Mouse (Mus musculus) liver, adult 2 months (tissue): ENCODE data around the gene Med24. TPM values are rescaled to one million over a fixed set of nuclear protein-coding genes. Genes with fewer than 3 reads are reported as not detected.

Experiments
- DNase-seq: peaks from one replicate; pipeline ENCODE4 v3.0.0-alpha.2; 2011; ENCODE audit warnings: low read depth, low spot score; ENCODE audit errors: extremely low read depth
- H3K27ac ChIP-seq: fragments of 200-500 bp; replicated peaks from 2 replicates; pipeline ENCODE4 v1.5.1; 2012; ENCODE audit warnings: low read depth, mild to moderate bottlenecking, control low read depth, inconsistent platforms, low read length; ENCODE audit not compliant: insufficient read depth
- H3K27me3 ChIP-seq: fragments of 200-500 bp; 2 replicates; pipeline ENCODE4 v1.6.1; 2012; ENCODE audit warnings: mild to moderate bottlenecking, moderate library complexity, low read length, inconsistent platforms; ENCODE audit not compliant: control insufficient read depth, insufficient read depth
- H3K36me3 ChIP-seq: fragments of 200-500 bp; 2 replicates; pipeline ENCODE4 v1.6.1; 2012; ENCODE audit warnings: low read length, inconsistent platforms; ENCODE audit not compliant: control insufficient read depth, insufficient read depth
- H3K4me1 ChIP-seq: fragments of 200-500 bp; 2 replicates; pipeline ENCODE4 v1.6.1; 2011; ENCODE audit warnings: low read length; ENCODE audit not compliant: control insufficient read depth, insufficient read depth
- H3K4me3 ChIP-seq: fragments of 200-500 bp; 2 replicates; pipeline ENCODE4 v1.5.1; 2011; ENCODE audit warnings: low read depth, mild to moderate bottlenecking, control low read depth, low read length, moderate library complexity; ENCODE audit not compliant: insufficient read depth
- H3K79me2 ChIP-seq: fragments of 200-500 bp; 2 replicates; pipeline ENCODE4 v1.6.1; 2012; ENCODE audit warnings: inconsistent platforms, mild to moderate bottlenecking, low read length, moderate library complexity; ENCODE audit not compliant: control insufficient read depth, insufficient read depth
- H3K9ac ChIP-seq: fragments of 200-500 bp; 2 replicates; pipeline ENCODE4 v1.6.1; 2012; ENCODE audit warnings: low read depth, mild to moderate bottlenecking, control low read depth, inconsistent platforms, low read length
- CTCF ChIP-seq: fragments of 200-500 bp; IDR thresholded peaks from 2 replicates; pipeline ENCODE4 v1.5.1; 2011; ENCODE audit warnings: low read depth, low read length, control low read depth
- POLR2A ChIP-seq: fragments of 200-500 bp; IDR thresholded peaks from 2 replicates; pipeline ENCODE4 v1.6.1; 2011; ENCODE audit warnings: low read length, control low read depth; ENCODE audit not compliant: insufficient read depth; ENCODE audit errors: extremely low read depth
- WGBS: fragments of 180-500 bp; shearing (Covaris S2); methylation state at CpG from one replicate; pipeline ENCODE4 v1.1.7; 2018; 5-methylcytosine and 5-hydroxymethylcytosine counted together
- polyA plus RNA-seq: library from polyadenylated mRNA; depleted of rRNA; stranded (reverse); fragments of >200 nt; gene quantifications from 2 replicates; pipeline ENCODE4 v1.2.3, GENCODE M21; 2012
- total RNA-seq: library from RNA; depleted of rRNA; stranded (reverse); fragments of >200 nt; gene quantifications from 2 replicates; pipeline ENCODE4 v1.2.3, GENCODE M21; 2014

The Med24 gene
- total and polyA plus RNA-seq, 2 experiments: 3.9 to 23.2 TPM

DNA sequence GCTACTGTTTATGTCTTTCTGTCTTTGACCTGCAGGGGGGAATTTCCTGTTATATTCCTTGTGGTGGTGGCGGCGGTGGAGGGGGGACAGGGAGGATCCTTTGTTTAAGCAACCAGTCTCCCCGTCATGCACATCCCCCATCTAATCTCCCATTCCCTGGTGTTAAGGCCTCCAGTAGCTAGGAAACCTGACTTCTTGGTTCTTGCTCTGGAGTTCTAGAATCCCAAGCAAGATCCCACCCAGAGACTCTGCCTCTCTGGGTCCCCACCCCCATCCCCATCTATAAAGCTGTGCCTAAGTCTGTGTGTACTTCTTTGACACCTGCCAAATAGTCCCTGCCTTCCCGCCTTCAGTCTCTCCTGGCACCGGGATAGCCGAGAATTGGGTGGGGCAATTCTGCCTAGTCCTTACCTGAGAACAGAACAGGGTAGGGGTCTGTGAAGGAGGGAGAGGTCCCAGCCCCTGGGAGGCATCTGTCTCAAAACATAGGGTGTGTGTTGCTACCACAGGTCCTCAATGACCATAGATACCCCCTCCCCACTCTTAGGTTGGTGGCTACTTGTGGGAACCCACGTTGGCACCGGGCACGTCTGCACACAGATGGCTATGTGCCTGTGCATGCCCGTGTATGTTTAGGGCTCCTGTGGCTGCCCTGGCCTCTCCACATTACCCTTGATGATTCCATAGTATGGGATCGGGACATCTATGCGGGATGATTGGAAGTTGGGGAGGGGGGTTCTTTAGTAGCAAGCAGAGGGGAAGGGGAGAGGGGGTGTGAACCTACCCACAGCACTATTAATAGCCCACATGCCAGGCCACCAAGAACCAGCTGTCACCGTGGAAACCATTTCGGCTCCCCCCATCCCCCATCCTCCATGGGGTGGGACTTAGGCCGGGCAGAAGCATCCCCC, 19.5 kb upstream of the Med24 start:
- no peaks in the 10 kb centered on the region for H3K36me3 ChIP-seq
- no peak for DNase-seq
- H3K9ac ChIP-seq: no peak overlapping the region
- H3K27ac ChIP-seq: no peak overlapping the region
- peaks cover 31% of the 10 kb centered on the region; the same call in 1 of the 2 replicates for H3K79me2 ChIP-seq
- WGBS: 72% methylated on average over 15 of the region's 15 CpGs
- peaks cover 21% of the 10 kb centered on the region for H3K4me1 ChIP-seq
- no peaks in the 10 kb centered on the region for H3K27me3 ChIP-seq
- TF ChIP-seq CTCF: no peak
- TF ChIP-seq POLR2A: no peak
- no peak overlapping the region for H3K4me3 ChIP-seq

DNA sequence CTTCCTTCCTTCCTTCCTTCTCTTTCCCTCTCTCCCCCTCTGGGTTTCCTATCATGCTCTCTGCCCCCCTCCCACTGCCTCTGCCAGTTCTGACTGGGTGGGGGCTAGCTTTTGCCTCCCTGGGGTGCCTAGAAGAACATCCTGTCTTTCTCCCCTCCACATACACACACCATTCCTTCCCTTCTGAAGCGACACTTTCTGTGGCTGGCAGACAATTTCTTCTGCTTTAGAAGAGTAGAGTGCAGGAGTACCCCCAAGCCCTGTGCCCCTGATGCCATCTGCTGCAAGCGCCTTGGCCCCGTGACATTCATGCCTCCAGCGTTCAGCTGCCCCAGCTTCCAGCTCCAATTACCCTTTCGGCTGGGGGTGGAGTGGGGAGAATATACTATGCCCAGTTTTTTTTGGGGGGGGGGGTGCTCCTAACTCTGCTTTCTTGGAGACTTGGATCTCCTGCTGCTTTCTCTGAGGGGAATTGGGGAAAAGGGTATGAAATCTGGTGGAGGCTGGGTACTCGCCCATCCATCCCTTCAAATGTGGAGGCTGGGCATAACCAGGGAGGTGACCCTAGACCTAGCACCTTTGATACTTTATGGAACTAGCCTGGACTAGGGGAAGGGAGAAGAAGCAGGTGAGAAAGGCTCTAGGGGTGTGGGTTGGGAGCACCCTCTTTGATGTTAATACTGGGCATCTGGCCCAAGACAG, 18.7 kb upstream of the Med24 start:
- H3K4me1 ChIP-seq: peaks cover 24% of the 10 kb centered on the region
- no peak for TF ChIP-seq CTCF
- no peak for TF ChIP-seq POLR2A
- peaks cover 32% of the 10 kb centered on the region; the same call in 1 of the 2 replicates for H3K79me2 ChIP-seq
- no peak for DNase-seq
- H3K4me3 ChIP-seq: no peak overlapping the region
- no peak overlapping the region for H3K9ac ChIP-seq
- no peaks in the 10 kb centered on the region for H3K36me3 ChIP-seq
- peak overlapping the region; percentile 18; the same call in 1 of the 2 replicates for H3K27ac ChIP-seq
- WGBS: 74% methylated on average over 6 of the region's 6 CpGs
- no peaks in the 10 kb centered on the region for H3K27me3 ChIP-seq

DNA sequence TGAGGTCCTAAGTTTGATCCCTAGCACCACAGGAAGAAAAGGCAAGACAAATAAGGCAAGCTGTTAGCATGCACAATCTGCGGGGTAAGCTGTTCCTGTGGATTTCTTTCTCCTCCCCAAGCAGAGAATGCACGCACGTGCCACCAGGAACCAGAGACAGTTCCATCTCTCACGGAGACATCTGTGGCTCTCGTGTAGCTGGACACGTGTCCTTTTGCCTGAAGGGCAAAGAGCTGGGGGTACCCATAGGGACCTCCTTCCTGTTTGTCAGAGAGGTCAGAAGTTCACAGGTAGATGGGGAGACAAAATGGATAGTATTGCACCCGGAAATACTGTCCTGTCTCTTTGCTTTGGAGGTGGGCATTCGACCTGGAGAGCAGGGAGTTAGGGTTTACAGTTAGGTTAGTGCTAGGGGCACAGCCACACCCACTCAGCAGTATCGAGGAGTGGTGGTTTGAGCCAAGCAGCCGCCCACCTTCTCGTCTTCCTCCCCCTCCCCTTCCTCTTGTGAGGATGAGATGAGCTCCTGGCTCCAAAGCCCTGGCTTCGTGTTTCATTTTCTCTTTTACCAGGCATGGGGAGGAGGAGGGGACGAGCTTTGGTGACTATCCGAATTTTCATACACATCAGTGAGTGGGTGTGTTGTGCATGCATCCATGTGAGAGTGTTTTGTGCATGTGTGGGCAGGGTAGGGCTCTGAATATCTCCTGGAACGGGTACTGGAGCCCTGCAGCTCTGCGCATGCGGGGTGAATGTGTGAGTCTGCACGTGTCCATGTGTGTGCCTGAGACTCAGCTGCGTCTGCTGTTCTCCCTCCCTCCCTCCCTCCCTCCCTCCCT, 17.8 kb upstream of the Med24 start:
- Histone ChIP-seq H3K27me3 (no peaks in the 10 kb centered on the region), H3K4me3 (peak overlapping the region; percentile 0; the same call in 1 of the 2 replicates), H3K36me3 (no peaks in the 10 kb centered on the region), H3K9ac (peak overlapping the region; percentile 50), H3K79me2 (peaks cover 32% of the 10 kb centered on the region; the same call in 1 of the 2 replicates), H3K27ac (peak overlapping the region; percentile 0; the same call in 1 of the 2 replicates), H3K4me1 (peaks cover 28% of the 10 kb centered on the region)
- 17% methylated on average over 19 of the region's 19 CpGs for WGBS
- TF ChIP-seq CTCF: no peak
- TF ChIP-seq POLR2A: no peak
- peak; percentile 61 for DNase-seq

DNA sequence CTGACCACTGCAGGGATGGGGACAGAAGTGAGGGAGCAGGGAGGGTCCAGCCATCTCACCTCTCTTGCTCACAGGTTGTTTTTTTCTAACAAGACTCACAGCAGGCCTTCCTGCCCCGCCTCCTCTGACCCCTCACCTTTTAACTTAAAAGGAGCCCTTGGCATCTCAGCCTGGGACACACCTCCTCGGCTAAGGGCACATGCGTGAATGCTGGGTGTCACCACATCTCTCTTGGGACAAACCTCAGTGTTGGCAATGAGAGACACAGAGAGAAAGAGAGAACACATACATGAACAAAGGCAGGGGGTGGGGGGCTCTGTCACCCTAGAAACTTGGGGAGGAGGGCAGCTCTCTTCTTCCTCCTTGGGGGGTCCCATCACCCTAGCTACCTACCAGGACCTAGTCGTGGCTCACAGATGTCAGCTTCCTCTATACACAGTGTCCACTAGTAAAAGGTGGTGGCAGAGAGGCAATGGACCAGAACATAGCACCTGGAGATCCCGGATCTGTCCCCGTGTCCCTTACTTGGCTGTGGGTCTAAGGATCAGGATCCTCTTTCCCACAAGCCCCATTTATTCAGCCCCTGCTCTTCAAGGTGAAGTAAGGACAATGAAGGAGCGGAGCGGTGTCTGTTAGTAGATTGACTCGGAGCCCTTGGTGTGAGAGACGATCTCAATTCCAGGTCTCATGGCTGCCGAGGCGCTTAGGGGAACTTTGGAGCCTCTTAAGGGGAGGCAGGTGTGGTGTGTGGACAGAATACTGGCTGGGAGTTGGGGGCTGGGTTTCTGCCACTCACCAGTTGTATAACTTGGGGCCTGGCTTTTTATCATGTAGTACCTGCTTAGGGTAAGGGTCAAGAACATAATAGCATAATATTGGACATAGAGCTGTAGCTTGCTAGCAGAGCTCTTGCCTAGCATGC, 17.0 kb upstream of the Med24 start:
- Histone ChIP-seq H3K9ac (no peak overlapping the region), H3K36me3 (no peaks in the 10 kb centered on the region), H3K4me1 (peaks cover 29% of the 10 kb centered on the region), H3K4me3 (no peak overlapping the region), H3K27me3 (no peaks in the 10 kb centered on the region), H3K79me2 (peaks cover 32% of the 10 kb centered on the region; the same call in 1 of the 2 replicates), H3K27ac (no peak overlapping the region)
- 80% methylated on average over 12 of the region's 12 CpGs for WGBS
- DNase-seq: no peak
- no peak for TF ChIP-seq POLR2A
- TF ChIP-seq CTCF: no peak
